Mouse (Mus musculus) ZHBTc4 (cell line): Measurements from ENCODE around the gene Adipoq.
"Not testable (repeated sequence)": the region's sequence is repeated elsewhere in the genome, so short reads cannot be mapped to it uniquely, and the experiment has no call there.

Experiments used
- DNase-seq: peaks from one replicate; pipeline ENCODE4 v3.0.0-alpha.2; 2011; ENCODE audit warnings: low read depth, low spot score

The Adipoq gene

DNA sequence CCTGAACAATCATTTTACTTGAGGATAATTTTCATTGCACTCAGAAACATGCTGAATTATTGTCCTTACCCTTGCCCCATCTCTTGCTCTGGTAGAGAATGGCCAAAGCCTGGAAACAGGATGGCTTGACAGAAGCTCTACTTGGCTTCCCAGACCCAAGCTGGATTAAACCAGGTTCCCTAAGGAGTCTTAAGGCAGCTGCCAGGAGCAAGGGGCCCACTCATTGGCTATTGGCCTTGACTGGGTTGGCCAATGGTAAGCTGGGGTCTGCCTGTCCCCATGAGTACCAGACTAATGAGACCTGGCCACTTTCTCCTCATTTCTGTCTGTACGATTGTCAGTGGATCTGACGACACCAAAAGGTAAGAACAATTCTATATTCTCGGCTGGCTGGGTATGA lies at the start of gene Adipoq:
Gene Adipoq (plus strand): TSS at position 257 of the 400 bp plus-strand sequence.
- DNase-seq, result no peak

GRCm38 (mm10) chr16:23096886-23097285 lies 49.5 kb upstream of the Adipoq start:
- DNase-seq, result not testable (repeated sequence)

DNA sequence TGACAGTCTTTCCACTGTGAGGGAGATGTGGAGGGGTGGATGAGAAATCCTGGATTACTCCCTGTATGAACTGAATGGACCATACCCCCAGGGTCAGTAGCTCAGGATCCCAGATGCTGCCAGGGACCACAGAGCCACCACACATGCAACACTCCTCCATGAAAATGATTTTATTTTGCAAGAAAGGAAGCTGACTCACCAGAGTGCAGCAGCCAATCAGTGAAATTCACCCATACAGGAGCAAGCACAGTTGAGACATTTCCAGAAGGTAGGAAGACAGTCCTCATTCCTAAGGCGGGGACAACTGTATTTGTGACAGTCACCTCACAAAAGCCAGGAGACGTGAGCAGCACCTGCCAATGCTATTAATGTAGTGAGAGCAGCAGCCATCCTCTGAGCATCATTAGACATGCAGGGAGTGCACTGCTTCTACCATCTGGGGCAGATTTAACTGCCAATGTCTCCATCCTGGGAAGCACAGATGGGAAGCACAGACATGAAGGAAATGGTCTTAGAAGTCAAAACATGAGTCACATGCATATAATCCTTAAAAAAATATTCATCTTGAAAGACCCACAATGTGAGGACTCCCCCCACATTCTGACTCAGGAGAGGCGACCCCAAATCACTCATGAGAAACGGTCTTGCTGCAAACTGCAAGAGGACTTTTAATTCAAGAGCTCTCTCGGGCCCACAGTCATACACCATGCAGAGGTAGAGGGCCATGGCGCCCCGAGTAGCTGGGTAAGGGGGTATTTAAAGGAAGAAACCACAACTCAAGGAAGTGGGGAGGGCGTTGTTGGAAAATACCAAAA lies 48.8 kb upstream of the Adipoq start:
- DNase-seq, result peak; percentile 58

DNA sequence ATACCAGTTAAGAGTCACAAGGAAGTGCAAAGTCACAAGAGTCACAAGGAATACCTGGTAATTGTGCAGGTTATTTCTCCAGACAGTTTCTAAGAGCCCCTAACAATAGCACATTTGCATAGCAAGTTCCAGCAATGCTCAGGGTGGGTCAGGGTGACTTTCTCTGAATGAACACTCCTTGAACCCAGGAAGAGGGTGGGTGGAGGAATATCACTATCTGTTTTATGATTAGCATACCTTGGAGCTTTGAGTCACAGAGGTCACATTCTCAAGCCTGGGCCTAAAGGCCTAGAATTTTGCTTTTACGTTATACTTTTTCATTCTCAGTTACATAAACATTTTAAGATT lies 48.3 kb upstream of the Adipoq start:
- peak; percentile 92 for DNase-seq

DNA sequence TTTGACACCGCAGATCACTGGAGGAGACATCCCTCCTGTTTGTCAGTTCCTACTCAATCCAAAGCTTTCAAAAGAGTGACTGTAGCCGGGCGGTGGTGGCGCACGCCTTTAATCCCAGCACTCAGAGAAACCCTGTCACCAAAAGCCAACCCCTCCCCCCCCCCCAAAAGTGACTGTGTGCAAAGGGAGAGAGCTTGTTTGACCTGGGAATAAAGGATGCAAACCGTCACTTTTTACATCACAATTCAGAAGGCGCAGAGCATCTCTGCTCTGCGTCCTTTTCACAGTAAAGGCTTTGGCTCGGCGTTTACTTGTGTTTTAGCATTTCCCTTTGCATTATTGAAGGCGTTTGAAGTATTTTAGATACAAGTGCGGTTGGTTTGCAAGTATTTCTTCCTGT lies 46.7 kb upstream of the Adipoq start:
- DNase-seq, result peak; percentile 97

- DNase-seq, result peak; percentile 91
These were observed 46.2 kb upstream of the Adipoq start for GRCm38 (mm10) chr16:23100099-23100575.

- no peak for DNase-seq
These were observed 45.7 kb upstream of the Adipoq start for GRCm38 (mm10) chr16:23100613-23101012.

DNA sequence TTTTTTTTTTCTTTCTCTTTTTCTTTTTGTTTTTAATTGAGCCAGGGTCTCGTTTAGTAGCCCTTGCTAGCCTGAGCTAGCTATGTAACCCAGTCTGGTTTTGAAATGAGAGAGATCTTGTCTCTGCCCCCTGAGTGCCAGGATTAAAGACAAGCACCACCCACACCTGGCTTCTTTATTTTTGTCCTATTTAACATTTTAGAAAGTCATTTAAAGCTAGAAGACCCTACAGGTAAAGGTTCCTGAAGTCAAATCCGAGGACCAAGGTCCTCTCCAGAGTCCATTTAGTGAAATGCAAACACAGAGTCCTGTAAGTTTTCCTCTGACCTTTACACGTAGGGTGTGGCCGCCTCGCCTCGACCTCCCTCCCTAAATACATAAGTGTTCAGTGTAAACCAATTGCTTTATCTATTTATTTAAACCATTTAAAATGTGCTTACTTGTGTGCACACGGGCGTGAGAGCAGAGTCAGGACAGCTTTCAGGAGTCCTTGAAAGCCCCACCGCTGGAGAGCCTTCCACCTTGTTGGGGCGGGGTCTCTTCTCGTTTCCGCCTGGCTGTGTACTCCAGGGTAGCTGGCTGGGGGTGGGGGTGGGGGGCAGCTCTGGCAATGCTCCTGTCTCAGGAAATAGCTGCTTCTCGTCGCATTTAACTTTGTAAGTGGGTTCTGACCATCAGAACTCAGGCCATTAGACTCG lies 43.8 kb upstream of the Adipoq start:
- peak; percentile 95 for DNase-seq

GRCm38 (mm10) chr16:23103038-23103745 lies 43.1 kb upstream of the Adipoq start:
- no peak for DNase-seq

DNA sequence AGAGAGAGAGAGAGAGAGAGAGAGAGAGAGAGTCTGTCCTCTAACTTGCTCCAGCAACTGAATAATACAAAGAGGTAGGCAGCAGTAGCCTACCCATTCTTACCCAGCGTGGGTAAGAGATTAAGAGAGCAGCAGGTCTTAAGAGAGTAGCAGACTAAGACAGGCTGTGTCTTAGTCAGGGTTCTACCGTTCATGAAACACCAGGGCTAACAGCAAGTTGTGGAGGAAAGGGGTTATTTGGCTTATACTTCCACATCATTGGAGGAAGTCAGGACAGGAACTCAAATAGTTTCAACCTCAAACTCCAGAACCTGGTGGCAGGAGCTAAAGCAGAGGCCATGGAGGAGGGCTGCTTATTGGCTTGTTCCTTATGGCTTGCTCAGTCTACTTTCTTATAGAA lies 42.5 kb upstream of the Adipoq start:
- DNase-seq, result no peak

GRCm38 (mm10) chr16:23106121-23106520 lies 40.2 kb upstream of the Adipoq start:
- DNase-seq, result no peak

DNA sequence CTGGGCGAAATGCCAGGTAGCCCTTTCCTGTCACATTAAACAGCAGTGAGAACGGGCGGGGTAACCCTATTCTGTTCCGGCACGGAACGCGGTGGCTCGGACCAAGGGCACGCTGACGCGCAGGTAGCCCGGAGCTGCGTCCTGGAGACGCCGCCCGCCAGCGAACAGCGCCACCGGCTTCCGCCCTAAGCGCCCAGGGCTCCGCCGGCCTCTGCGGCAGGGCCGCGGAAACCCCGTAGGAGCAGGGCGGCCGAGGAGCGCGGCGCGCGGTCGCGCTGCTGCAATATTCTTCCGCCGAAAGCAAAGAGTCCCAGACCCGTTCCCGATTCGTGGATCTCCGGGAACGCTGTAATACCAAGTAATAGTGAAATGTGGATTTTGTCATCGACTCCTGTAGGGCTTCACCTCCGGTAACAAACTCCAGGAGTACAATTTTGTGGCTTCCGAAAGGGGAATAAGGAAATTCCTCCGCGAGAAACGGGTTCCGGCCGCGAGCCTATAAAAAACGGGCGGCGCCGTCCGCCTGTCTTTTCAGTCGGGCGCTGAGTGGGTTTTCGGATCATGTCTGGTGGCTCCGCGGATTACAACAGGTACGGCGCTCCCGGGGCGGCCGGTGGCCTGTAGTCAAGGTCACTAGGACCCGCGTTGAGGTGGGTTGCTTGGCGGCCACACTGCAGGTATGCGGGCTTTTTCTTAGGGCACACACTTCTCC lies 38.9 kb upstream of the Adipoq start, which contains the start of gene Eif4a2:
Gene Eif4a2 (plus strand): TSS at position 214 of the 712 bp plus-strand sequence.
- DNase-seq, result peak; percentile 98

- peak; percentile 90 for DNase-seq
These were observed 38.2 kb upstream of the Adipoq start for GRCm38 (mm10) chr16:23107946-23108759.

- peak; percentile 53 for DNase-seq
These were observed 37.4 kb upstream of the Adipoq start for GRCm38 (mm10) chr16:23108943-23109342.

DNA sequence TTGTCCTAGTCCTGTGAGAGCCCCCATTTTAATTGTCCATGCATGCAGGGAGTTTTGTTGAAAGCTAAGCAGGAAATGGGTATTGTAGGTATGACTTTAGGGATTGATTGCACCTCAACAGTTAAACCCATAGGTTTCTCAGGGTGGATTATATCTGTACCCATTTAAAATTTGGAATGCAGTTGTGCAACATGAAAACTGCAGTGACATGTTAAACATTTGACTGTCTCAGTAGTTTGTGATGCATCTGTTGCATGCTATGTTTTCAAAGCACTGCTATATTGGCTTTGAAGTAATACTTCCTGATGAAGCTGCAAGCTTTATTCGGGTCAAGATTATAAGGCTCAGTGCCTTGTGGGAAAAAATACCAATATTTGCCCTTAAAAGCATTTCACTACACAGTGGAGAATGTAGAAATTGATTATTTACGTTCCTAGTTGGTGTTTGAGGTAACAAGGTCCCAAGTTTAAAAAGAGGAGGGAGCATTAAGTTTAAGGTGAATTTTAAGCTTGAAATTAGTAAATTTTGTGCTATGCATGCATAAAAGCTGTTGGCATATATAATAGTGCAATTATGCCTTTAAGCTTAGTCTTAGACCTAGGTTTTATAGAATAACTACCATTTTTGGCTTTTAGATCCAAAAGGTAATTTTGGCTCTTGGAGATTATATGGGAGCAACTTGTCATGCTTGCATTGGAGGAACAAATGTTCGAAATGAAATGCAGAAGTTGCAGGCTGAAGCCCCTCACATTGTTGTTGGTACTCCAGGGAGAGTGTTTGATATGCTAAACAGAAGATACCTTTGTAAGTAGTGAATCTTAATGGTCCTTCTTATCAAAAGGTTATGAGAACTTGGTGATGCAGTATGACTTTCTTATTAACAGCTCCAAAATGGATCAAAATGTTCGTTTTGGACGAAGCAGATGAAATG lies 36.7 kb upstream of the Adipoq start:
- peak; percentile 49 for DNase-seq

DNA sequence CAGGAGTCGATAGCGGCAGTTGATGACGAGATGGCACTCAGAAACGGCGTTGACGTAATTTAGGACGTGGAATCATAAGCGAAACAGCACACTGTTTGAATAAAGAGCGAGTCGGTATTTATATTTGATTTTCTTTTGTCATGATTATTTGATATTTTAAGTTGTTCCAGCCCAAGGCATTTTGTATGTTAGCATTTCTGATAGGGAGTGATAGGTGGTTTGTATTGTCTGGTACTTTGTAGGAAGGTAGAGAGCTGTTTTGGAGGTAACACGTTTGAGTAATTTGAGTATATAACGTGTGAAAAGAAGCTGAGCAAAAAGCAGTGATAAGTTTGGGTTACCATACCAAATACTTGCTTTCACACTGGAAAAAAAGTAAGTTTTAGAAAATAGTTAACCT lies 34.0 kb upstream of the Adipoq start:
- no peak for DNase-seq

GRCm38 (mm10) chr16:23112861-23113435 lies 33.4 kb upstream of the Adipoq start:
- DNase-seq, result peak; percentile 51

GRCm38 (mm10) chr16:23113903-23114302 lies 32.4 kb upstream of the Adipoq start:
- no peak for DNase-seq
